Comparison of ENCODE assay signal across 21 mouse cellular contexts in the genomic region with DNA sequence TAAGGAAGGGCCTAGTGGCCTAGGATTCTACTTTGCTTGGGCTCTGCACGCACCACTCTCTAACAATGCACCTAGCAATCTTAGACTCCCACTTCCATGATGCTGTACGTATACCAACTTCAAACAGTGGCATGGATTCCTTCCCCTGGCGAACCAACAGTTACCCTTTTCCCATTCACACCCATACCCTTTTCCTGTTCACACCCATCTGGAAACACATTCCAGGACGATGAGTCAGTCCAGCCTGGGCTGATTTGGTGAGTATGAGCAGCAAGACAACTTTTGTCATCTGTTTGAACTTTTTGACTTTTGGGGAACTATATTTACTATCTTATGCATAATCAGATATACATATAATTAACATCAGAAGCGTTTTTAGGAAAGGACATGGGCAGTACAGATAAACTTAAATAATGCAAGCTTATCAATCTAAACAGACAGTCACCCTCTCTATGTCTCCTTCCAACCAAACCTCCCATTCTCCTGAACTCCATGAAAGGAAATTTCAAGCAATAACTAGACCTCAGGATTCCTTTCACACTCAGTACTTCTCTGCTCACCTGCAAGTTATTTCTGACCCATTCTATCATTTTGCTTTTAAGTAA.
"Had no signal": no experiment of that assay in that cellular context is flagged by ENCODE, and none has a peak within 500 bp of the region (broad histone marks: within the 10 kb centered on the region; RNA-seq: fewer than 3 reads in every experiment).

No protein-coding gene starts in this region.

- H3K9ac ChIP-seq: limb, embryonic 12.5 days; limb, embryonic 15.5 days; liver, embryonic 15.5 days; lung, embryonic 15.5 days; neural tube, embryonic 12.5 days; neural tube, embryonic 15.5 days had no signal

- H3K4me3 ChIP-seq: limb, embryonic 12.5 days; limb, embryonic 15.5 days; liver, embryonic 15.5 days; lung, embryonic 15.5 days; neural tube, embryonic 12.5 days; neural tube, embryonic 15.5 days had no signal

- H3K4me2 ChIP-seq: limb, embryonic 12.5 days; limb, embryonic 15.5 days; liver, embryonic 11.5 days; liver, embryonic 15.5 days; lung, embryonic 15.5 days; midbrain, embryonic 11.5 days; neural tube, embryonic 12.5 days; neural tube, embryonic 15.5 days had no signal

- H3K36me3 ChIP-seq: limb, embryonic 12.5 days; limb, embryonic 15.5 days; liver, embryonic 15.5 days; lung, embryonic 15.5 days; neural tube, embryonic 12.5 days; neural tube, embryonic 15.5 days had no signal

- H3K27ac ChIP-seq: limb, embryonic 12.5 days; limb, embryonic 15.5 days; liver, embryonic 15.5 days; lung, embryonic 15.5 days; neural tube, embryonic 12.5 days; neural tube, embryonic 15.5 days; stomach, postnatal 0 days had no signal

- DNase-seq: kidney, adult 9 months; kidney, postnatal 36 days; left cerebral cortex, postnatal 4 days; lung, adult 18-20 months; lung, postnatal 10 days; lung, postnatal 4 days; midbrain, embryonic 14.5 days; right cerebral cortex, adult 18-20 months; right cerebral cortex, postnatal 14 days; right cerebral cortex, postnatal 4 days; thymus, adult 2 months; thymus, postnatal 25 days had no signal

- H3K9me3 ChIP-seq: limb, embryonic 12.5 days; limb, embryonic 15.5 days; liver, embryonic 15.5 days; lung, embryonic 15.5 days; neural tube, embryonic 12.5 days; neural tube, embryonic 15.5 days had no signal

- H3K4me1 ChIP-seq: limb, embryonic 12.5 days; limb, embryonic 15.5 days; liver, embryonic 15.5 days; lung, embryonic 15.5 days; neural tube, embryonic 12.5 days; neural tube, embryonic 15.5 days had no signal

- H3K27me3 ChIP-seq: limb, embryonic 12.5 days; limb, embryonic 15.5 days; liver, embryonic 15.5 days; lung, embryonic 15.5 days; neural tube, embryonic 12.5 days; neural tube, embryonic 15.5 days had no signal
